Mouse (Mus musculus) heart, adult 2 months (tissue): Measurements from ENCODE around the gene Rp9. TPM values are rescaled to one million over a fixed set of nuclear protein-coding genes. Genes with fewer than 3 reads are reported as not detected.
A peak's percentile ranks its signal among the peaks of the same experiment; 100 is the strongest.

ENCODE experiments used
- DNase-seq, 2 experiments: peaks; one replicate each; pipeline ENCODE4 v3.0.0; 2021
- H3K27ac ChIP-seq: fragments of 200-600 bp; 2 replicates; pipeline ENCODE4 v1.8.1; 2022
- H3K27me3 ChIP-seq: fragments of 200-500 bp; 2 replicates; pipeline ENCODE4 v1.6.1; 2012; ENCODE audit warnings: mild to moderate bottlenecking, low read length, inconsistent platforms, mixed read lengths; ENCODE audit not compliant: control insufficient read depth, insufficient read depth
- H3K36me3 ChIP-seq: fragments of 200-500 bp; 2 replicates; pipeline ENCODE4 v1.6.1; 2012; ENCODE audit warnings: low read length, inconsistent platforms; ENCODE audit not compliant: control insufficient read depth, insufficient read depth
- H3K4me1 ChIP-seq: fragments of 200-500 bp; 2 replicates; pipeline ENCODE4 v1.6.1; 2011; ENCODE audit warnings: low read length; ENCODE audit not compliant: control insufficient read depth, insufficient read depth
- H3K4me3 ChIP-seq: fragments of 200-600 bp; 2 replicates; pipeline ENCODE4 v1.8.1; 2022
- H3K79me2 ChIP-seq: fragments of 200-500 bp; replicated peaks from 2 replicates; pipeline ENCODE4 v1.6.1; 2012; ENCODE audit warnings: mild to moderate bottlenecking, inconsistent platforms, low read length, moderate library complexity, mixed read lengths; ENCODE audit not compliant: control insufficient read depth, insufficient read depth
- H3K9ac ChIP-seq: fragments of 200-500 bp; 2 replicates; pipeline ENCODE4 v1.6.1; 2012; ENCODE audit warnings: low read depth, mild to moderate bottlenecking, control low read depth, inconsistent platforms, low read length, mixed read lengths
- CTCF ChIP-seq: fragments of 200-600 bp; IDR thresholded peaks from 2 replicates; pipeline ENCODE4 v1.8.1; 2022; ENCODE audit warnings: antibody characterized with exemption, mild to moderate bottlenecking, moderate library complexity
- EP300 ChIP-seq: fragments of 200-500 bp; IDR thresholded peaks from 2 replicates; pipeline ENCODE4 v1.6.1; 2011; ENCODE audit warnings: low read depth, low read length, control low read depth; ENCODE audit not compliant: insufficient read depth
- POLR2A ChIP-seq: fragments of 200-500 bp; IDR thresholded peaks from 2 replicates; pipeline ENCODE4 v1.6.1; 2011; ENCODE audit warnings: mild to moderate bottlenecking, low read depth, low read length, control low read depth; ENCODE audit not compliant: insufficient read depth
- WGBS: fragments of 180-500 bp; shearing (Covaris S2); methylation state at CpG from one replicate; pipeline ENCODE4 v1.1.7; 2018; 5-methylcytosine and 5-hydroxymethylcytosine counted together
- intact Hi-C: fragments of 180-260 bp; cut with DNase I; formaldehyde crosslinking; loops from one replicate; pipeline ENCODE4 v1.15.1; 2025
- polyA plus RNA-seq: library from polyadenylated mRNA; depleted of rRNA; stranded (reverse); fragments of >200 nt; gene quantifications from 2 replicates; pipeline ENCODE4 v1.2.3, GENCODE M21; 2012
- total RNA-seq, 2 experiments: library from RNA; stranded (reverse); gene quantifications; 2 replicates each; pipeline ENCODE4 v1.2.3; 2021

The Rp9 gene
- total and polyA plus RNA-seq, 3 experiments: 39.5 to 46.1 (median 42.6) TPM

DNA sequence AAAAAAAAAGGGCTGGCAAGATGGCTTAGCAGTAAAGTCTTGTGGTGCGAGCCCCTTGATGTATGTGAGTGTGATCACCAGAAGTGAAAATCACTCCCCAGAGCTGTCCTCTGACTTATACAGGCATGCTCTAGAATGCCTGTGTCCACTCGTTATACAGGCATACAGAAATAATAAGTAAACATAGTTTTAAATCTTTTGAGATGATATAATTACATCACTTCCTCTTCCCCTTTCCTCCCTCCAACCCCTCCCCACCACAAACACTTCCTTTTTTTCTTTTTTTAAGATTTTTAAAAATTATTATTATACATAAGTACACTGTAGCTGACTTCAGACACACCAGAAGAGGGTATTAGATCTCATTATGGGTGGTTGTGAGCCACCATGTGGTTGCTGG is 74.8 kb downstream of the Rp9 start:
- Histone ChIP-seq H3K4me1 (no peaks in the 10 kb centered on the region), H3K79me2 (no peaks in the 10 kb centered on the region), H3K9ac (no peak overlapping the region), H3K27ac (no peak overlapping the region), H3K4me3 (no peak overlapping the region), H3K36me3 (no peaks in the 10 kb centered on the region; the same call in 1 of the 2 replicates), H3K27me3 (no peaks in the 10 kb centered on the region)
- 76% methylated on average over 2 of the region's 2 CpGs for WGBS
- intact Hi-C loops: no loop called here
- no peak for TF ChIP-seq POLR2A
- no peak for TF ChIP-seq EP300
- no peak for TF ChIP-seq CTCF
- DNase-seq: no peak

DNA sequence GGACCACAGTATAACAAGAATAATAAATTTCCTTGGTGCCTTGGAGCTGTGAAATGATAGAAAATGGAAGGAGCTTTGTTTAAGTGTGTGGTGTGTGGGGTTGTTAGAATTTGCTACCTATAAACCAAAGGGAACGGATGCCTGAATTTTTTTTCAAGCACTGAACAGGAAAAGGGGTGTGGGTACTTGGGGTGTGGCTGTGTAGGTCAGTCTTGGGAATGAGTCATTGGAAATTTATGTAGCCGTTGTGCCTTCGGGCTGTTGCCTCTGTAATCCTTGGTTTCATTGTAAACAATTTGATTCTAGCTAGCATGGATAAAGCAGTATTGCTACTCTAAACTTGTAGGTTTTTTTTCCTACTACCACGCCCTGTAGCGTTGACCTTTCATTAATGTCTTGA is 79.2 kb downstream of the Rp9 start:
- no peak for DNase-seq
- no peak overlapping the region for H3K27ac ChIP-seq
- WGBS: 62% methylated on average over 5 of the region's 5 CpGs
- no peaks in the 10 kb centered on the region for H3K4me1 ChIP-seq
- H3K36me3 ChIP-seq: no peaks in the 10 kb centered on the region; the same call in 1 of the 2 replicates
- TF ChIP-seq CTCF (no peak), EP300 (no peak), POLR2A (no peak)
- no peaks in the 10 kb centered on the region for H3K79me2 ChIP-seq
- intact Hi-C loops: no loop called here
- no peak overlapping the region for H3K9ac ChIP-seq
- H3K27me3 ChIP-seq: no peaks in the 10 kb centered on the region
- H3K4me3 ChIP-seq: no peak overlapping the region

DNA sequence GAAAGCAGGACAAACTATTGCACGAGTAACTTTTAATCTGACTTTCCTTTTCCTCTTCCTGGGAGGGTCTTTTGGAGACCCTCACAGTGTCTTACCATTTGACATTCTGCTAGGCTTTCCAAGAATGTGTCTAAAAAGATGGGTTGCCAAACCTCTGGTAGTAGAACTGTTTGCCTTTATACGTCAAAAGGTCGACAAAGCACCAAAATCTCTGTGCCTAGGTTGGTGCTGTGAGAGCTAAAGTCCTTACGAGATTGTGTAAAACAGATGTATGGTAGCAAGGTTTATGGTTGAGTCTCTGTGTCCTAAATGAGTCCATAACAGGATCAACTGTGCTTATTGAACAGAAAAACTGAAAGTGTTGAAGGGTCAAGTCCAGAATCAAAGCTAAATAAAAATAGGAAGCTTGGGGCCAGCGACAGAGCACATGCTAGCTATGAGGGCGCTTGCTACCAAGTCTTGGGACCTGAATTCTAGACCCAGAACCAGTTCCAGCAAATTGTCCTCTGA is 79.8 kb downstream of the Rp9 start:
- Histone ChIP-seq H3K36me3 (no peaks in the 10 kb centered on the region; the same call in 1 of the 2 replicates), H3K4me1 (no peaks in the 10 kb centered on the region), H3K27ac (peak overlapping the region; percentile 92), H3K27me3 (no peaks in the 10 kb centered on the region), H3K79me2 (no peaks in the 10 kb centered on the region), H3K4me3 (no peak overlapping the region; the same call in 1 of the 2 replicates), H3K9ac (no peak overlapping the region)
- 59% methylated on average over 6 of the region's 6 CpGs for WGBS
- intact Hi-C loops: loop anchor here (2.0 kb wide), 1 partner anchor 21 kb away; the partner anchor contains the start of gene 9530077C05Rik
- no peak for TF ChIP-seq EP300
- TF ChIP-seq POLR2A: no peak
- no peak for TF ChIP-seq CTCF
- DNase-seq: no peak

DNA sequence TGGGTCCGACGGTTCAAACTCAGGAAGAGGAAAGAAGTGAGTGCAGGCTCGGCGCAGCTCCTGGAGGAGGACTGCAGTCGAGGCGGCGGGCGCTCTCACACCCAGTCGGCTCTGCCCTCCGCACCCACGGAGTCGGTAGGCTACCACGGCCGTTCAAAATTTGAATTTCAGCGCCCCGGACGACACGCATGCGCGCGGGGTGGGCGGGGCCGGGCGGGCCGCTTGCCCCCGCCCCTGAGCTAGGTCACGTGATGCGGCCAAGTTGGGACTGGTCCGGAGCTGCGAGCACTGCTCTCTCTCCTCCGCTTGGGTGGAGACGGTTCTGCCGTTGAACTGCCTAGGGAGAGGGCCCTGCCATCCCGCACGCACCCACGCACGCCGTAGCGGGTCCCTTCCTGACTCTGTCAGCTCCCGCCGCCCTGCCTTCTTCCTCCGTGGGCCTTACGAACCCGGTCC is 80.5 kb downstream of the Rp9 start, which contains the start of gene Anln:
Gene Anln, minus strand, starts transcription at position 168 of the 456 bp plus-strand sequence.
- Histone ChIP-seq H3K27me3 (no peaks in the 10 kb centered on the region), H3K4me3 (peak within 1 kb of the TSS; percentile 75), H3K9ac (peak within 1 kb of the TSS; percentile 92), H3K79me2 (no peaks in the 10 kb centered on the region), H3K36me3 (no peaks in the 10 kb centered on the region; the same call in 1 of the 2 replicates), H3K4me1 (no peaks in the 10 kb centered on the region), H3K27ac (peak within 1 kb of the TSS; percentile 92)
- TF ChIP-seq EP300 (peak; percentile 57; the same call in 1 of the 2 replicates), CTCF (peak; percentile 38), POLR2A (peak; percentile 97)
- WGBS: under 1% methylated on average over 44 of the region's 44 CpGs
- DNase-seq: peak; percentile 92 to 95
- intact Hi-C loops: loop anchor here (2.0 kb wide), 1 partner anchor 22 kb away; the partner anchor contains the start of gene 9530077C05Rik

DNA sequence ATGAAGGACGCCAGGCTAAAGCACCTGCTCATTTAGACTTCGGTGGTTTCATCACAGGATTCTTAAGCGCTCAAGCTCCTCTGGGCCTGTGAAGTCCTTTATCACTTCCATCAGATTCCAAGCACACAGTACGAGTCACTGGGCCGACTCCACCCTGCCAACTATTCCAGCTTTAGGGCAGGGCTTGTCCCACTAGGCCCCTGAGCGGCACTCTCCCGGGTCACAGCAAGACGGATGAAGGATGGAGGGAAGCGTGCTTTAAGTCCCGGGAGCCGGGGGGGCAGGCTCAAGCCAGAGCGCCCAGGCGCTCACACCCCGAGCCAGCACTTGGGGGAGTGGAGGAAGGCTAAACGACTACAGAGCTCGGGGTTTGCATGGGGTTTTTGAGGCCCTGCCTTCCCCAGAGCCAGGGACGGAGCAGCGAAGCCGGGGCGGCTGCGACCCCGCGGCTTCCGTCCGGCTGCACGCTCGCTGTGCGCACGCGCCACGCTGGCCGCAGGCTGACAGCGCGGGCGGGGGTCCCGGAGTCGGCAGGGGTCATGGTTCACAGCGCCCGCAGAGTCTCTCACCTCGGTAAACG is 81.1 kb downstream of the Rp9 start:
- no peak for TF ChIP-seq POLR2A
- TF ChIP-seq CTCF: no peak
- TF ChIP-seq EP300: no peak
- peak in 1 of 2 experiments; percentile 35 for DNase-seq
- intact Hi-C loops: loop anchor here (2.0 kb wide), 1 partner anchor 22 kb away; the partner anchor contains the start of gene 9530077C05Rik

DNA sequence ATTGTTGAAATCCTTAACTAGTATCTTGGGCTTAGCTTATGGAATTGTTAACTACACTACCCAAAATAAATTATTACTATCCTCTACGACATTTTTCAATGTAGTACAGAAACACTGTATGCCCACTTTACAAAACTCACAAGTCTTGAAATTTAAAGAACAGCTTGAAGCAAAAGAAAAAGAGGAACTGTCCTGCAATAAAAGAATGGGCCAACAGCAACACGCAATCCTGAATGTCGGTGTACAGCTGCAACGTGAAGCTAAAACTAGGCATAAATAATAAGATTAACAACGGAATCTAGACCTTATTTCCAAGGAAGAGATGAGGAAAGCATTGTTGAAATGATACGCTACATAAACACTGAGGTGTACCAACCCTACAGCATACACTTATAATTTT is 81.6 kb downstream of the Rp9 start:
- TF ChIP-seq CTCF (no peak), EP300 (no peak), POLR2A (no peak)
- intact Hi-C loops: loop anchor here (2.0 kb wide), 1 partner anchor 23 kb away; the partner anchor contains the start of gene 9530077C05Rik
- Histone ChIP-seq H3K9ac (no peak overlapping the region), H3K79me2 (no peaks in the 10 kb centered on the region), H3K27me3 (no peaks in the 10 kb centered on the region), H3K27ac (no peak overlapping the region), H3K4me3 (no peak overlapping the region), H3K4me1 (no peaks in the 10 kb centered on the region), H3K36me3 (no peaks in the 10 kb centered on the region; the same call in 1 of the 2 replicates)
- WGBS: 21% methylated on average over 6 of the region's 6 CpGs
- DNase-seq: no peak

More for the DNA sequence above, 81.1 kb downstream of the Rp9 start:
- no peaks in the 10 kb centered on the region for H3K79me2 ChIP-seq
- WGBS: 1% methylated on average over 41 of the region's 41 CpGs
- no peak overlapping the region for H3K27ac ChIP-seq
- peak overlapping the region; percentile 4; the same call in 1 of the 2 replicates for H3K9ac ChIP-seq
- no peaks in the 10 kb centered on the region for H3K27me3 ChIP-seq
- H3K4me1 ChIP-seq: no peaks in the 10 kb centered on the region
- H3K36me3 ChIP-seq: no peaks in the 10 kb centered on the region; the same call in 1 of the 2 replicates
- peak overlapping the region; percentile 75 for H3K4me3 ChIP-seq
